Mouse (Mus musculus) thymus, adult 2 months (tissue): ENCODE data around the gene Dcst1.

Experiments
- CTCF ChIP-seq: fragments of 200-500 bp; IDR thresholded peaks from 2 replicates; pipeline ENCODE4 v1.5.1; 2012; ENCODE audit warnings: mild to moderate bottlenecking, control low read depth, low read length, moderate library complexity, borderline replicate concordance; ENCODE audit not compliant: control insufficient read depth, poor library complexity, insufficient read depth; ENCODE audit errors: extremely low read depth
- POLR2A ChIP-seq: fragments of 200-500 bp; IDR thresholded peaks from 2 replicates; pipeline ENCODE4 v1.6.1; 2012; ENCODE audit warnings: mild to moderate bottlenecking, low read length, control low read depth, moderate library complexity; ENCODE audit not compliant: control insufficient read depth, poor library complexity, insufficient read depth; ENCODE audit errors: extremely low read depth

- TF ChIP-seq POLR2A = no peak
- no peak for TF ChIP-seq CTCF
These were observed 20.4 kb upstream of the Dcst1 start for GRCm38 (mm10) chr3:89385451-89385850.
